ENCODE assay signal across 9 mouse cellular contexts in the genomic region with DNA sequence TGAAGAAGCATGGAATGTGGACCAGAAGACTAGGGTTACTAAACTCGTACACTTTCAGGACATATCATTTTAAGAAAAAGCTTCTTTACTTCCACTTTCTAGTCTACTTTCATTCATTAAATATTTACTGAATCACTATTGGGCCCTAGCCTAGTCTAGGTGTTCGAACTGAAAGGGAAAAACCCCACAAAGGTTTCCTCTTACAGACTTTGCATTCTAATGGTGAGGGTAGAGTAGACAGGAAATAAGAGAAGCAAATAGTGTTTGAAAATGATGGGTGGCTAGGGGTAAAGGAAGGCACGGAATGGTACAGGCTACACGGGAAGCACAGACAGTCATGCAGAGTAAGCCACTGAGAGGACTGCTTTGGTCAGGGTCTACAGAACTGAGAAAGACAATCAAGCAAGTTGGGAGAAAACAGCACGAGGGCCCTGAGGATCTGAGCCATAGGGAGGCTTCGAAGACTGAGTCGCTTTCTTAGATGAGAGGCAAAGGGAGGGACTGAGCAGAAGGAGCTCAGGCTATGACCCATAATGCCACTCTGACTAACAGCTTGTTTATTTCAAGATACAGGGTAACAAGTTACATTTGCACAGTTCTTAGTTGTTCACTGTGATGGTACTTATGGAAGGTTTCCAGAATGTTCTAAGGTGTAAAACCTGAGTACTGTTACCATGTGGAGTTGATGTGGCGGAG.
"Had no signal": no experiment of that assay in that cellular context is flagged by ENCODE, and none has a peak within 500 bp of the region (broad histone marks: within the 10 kb centered on the region; RNA-seq: fewer than 3 reads in every experiment).

No protein-coding gene starts in this region.

- H3K36me3 ChIP-seq: limb, embryonic 13.5 days; midbrain, embryonic 13.5 days; neural tube, embryonic 15.5 days; stomach, embryonic 15.5 days had no signal

- DNase-seq: kidney, adult 11 months; lung, adult 2 months; lung, postnatal 36 days; thymus, adult 2 months; thymus, postnatal 25 days had no signal

- H3K27me3 ChIP-seq: limb, embryonic 13.5 days; midbrain, embryonic 13.5 days; neural tube, embryonic 15.5 days; stomach, embryonic 15.5 days had no signal
